Mouse (Mus musculus) myocyte (in vitro differentiated cells): ENCODE measurements at regions not wholly inside any gene's neighbourhood (a gene's known extent, or its start where the extent isn't known, plus 50 kb on each side); places are given as distances from the start of the nearest gene placed in this dataset.

Source experiments
- E2F4 ChIP-seq: IDR thresholded peaks from one replicate; pipeline ENCODE4 v1.6.1; 2011; ENCODE audit warnings: mild to moderate bottlenecking, control low read depth, moderate library complexity; ENCODE audit not compliant: insufficient read depth
- MAX ChIP-seq: IDR thresholded peaks from one replicate; pipeline ENCODE4 v1.6.1; 2011; ENCODE audit warnings: low read depth, mild to moderate bottlenecking, control low read depth
- MYOG ChIP-seq, 3 experiments: IDR thresholded peaks; one replicate each; pipeline ENCODE4 v1.6.1; 2011; ENCODE audit warnings: control low read depth in 2 of 3, low read depth in 2 of 3, mild to moderate bottlenecking in 2 of 3; ENCODE audit not compliant: insufficient read length in 2 of 3, control insufficient read depth in 1 of 3, insufficient read depth in 1 of 3
- POLR2A ChIP-seq: IDR thresholded peaks from one replicate; pipeline ENCODE4 v1.6.1; 2011; ENCODE audit warnings: low read depth, mild to moderate bottlenecking, control low read depth, moderate library complexity; ENCODE audit not compliant: insufficient read length
- SRF ChIP-seq: IDR thresholded peaks from one replicate; pipeline ENCODE4 v1.6.1; 2011; ENCODE audit warnings: low read depth; ENCODE audit not compliant: control insufficient read depth, insufficient read length
- TCF12 ChIP-seq: IDR thresholded peaks from one replicate; pipeline ENCODE4 v1.6.1; 2011; ENCODE audit warnings: mild to moderate bottlenecking, control low read depth; ENCODE audit not compliant: poor library complexity, insufficient read depth, severe bottlenecking
- TCF3 ChIP-seq: IDR thresholded peaks from one replicate; pipeline ENCODE4 v1.6.1; 2011; ENCODE audit warnings: low read depth, control low read depth; ENCODE audit not compliant: insufficient read length
- USF1 ChIP-seq: IDR thresholded peaks from one replicate; pipeline ENCODE4 v1.6.1; 2011; ENCODE audit warnings: low read depth, mild to moderate bottlenecking, control low read depth, moderate library complexity

- no peak for TF ChIP-seq POLR2A
- TF ChIP-seq MYOG (IDR thresholded peaks at IDR 0.05; ENCODE audit: control insufficient read depth in 1 of 3, insufficient read depth in 1 of 3, insufficient read length in 2 of 3, low read depth in 2 of 3), result no peak
- no peak for TF ChIP-seq SRF
- no peak for TF ChIP-seq TCF12
- no peak for TF ChIP-seq TCF3
- TF ChIP-seq MAX, result no peak
- no peak for TF ChIP-seq USF1
- no peak for TF ChIP-seq E2F4
Measured at GRCm38 (mm10) chr6:96057011-96057410, 55.9 kb upstream of the Fam19a1 start.
